Mouse (Mus musculus): Measurements from ENCODE around the gene Atxn7l1.

Gene Atxn7l1

DNA sequence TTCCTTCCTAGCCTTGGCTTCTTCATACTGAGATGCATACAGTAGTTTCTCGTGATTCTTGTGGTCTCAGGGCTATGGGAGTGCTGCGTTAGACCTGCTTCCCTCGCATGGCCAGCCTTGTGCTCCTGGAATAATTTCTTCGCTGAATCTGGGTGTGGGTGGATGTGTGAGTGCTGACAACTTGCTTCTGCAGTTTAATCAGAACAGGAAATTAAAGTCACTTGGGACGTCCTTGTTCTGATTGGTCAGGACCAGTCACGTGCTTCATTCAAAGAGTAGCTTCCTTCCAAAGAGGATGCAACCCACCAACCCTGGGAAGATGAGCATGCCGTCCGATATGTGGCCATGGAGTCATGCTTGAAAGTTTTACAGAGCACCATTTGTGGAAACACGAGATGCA lies 126.2 kb downstream of the Atxn7l1 start:
- no peak for DNase-seq (ENCODE audit: low spot score)

DNA sequence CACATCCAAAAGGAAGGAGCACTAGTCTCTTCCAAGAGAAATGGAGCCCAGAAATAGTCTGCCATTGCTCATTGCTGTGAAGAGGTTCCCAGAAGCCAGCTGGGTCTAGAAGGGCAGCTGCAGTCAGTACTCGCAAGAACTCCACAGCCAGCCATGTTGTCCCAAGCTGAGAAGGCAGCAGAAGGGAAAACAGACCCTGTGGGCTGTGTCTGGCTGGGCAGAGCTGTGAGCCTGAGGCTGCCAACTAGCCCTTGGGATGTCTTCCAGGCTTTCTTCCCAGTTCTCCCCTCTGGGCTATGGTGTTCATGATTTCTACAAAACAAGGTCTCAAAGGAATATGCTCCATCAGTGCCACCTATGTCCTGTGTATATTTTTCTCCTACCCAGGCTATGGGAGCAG lies 128.5 kb downstream of the Atxn7l1 start:
- DNase-seq (ENCODE audit: low spot score) = no peak

- no peak for DNase-seq (ENCODE audit: low spot score)
Measured at GRCm38 (mm10) chr12:33277427-33277826, 129.9 kb downstream of the Atxn7l1 start.

DNA sequence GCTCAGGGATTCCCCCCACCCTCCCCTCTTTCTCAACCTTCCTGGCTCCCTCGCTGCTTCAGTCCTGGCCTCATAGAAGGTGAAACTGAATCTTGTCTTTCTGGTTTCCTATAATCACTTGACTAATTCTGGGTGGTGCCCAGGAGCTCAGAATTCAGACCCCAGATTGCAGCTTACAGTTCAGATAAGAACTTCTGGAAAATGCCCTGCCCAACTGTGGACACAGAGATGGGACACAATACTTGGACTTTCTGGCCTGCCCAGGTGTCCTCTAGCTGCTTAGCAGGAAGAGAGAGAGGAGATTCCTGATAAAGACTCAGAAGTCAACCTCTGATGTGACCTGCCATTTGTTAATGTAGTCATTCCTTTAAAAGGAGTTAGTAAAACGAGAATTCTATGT lies 131.7 kb downstream of the Atxn7l1 start:
- DNase-seq (ENCODE audit: low spot score) = no peak

DNA sequence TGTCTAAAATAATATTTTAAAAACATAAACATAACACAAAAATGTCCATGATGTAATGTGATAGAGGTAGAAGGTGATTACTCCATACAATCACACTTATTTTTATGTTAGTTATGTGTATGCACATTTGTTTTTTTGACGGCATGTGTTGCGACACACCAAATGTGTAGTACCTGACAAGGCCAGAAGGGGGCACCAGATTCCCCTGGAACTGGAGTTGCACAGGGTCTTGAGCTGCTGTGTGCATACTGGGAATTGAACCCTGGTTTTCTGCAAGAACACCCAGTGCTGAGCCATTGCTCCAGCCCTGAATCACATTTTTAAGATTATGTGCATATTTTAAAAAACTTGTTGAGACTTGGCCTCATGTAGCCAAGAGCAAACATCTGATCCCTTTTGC lies 133.3 kb downstream of the Atxn7l1 start:
- DNase-seq (ENCODE audit: low spot score) = peak; percentile 67

- DNase-seq (ENCODE audit: low spot score) = no peak
Measured at GRCm38 (mm10) chr12:33284344-33284936, 136.9 kb downstream of the Atxn7l1 start.

DNA sequence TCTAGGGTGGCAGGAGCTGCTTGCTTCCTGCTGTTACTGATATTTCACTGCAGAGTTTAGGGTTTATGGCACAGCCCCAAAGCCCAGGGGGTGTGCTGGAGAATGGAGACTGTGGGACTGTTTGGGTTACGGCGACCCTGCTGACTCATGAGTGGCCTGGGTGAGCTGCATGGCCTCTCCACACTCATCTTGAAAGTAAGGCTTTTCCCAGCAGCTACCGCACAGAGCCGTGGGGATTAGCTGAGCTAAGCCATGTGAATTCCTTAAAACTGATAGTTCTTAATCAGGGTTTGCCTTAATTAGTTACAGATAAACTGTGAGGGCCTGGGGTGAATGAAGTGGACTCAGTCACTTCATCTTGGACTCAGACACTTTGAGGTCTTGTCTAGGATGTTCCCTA lies 137.9 kb downstream of the Atxn7l1 start:
- no peak for DNase-seq (ENCODE audit: low spot score)

GRCm38 (mm10) chr12:33285933-33286649 lies 138.6 kb downstream of the Atxn7l1 start:
- no peak for DNase-seq (ENCODE audit: low spot score)

DNA sequence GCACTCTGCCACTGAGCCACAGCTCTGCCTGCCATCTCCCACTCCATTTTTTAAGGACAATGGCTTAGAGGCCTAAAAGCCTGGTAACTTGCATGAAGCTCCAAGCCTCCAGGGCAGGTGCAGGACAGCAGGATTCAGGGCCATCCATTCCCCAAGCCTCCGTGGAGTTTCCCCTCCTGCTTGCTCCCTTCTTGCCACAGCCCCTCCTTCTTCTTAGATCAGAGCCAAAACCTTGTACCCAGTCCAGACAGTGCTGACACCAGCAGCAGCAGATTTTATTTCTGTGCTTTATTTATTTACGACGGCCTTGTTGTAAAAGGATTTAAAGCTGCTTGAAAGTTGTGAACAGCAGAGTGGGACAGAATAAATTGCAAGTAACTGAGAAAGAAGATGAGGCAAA lies 140.2 kb downstream of the Atxn7l1 start:
- no peak for DNase-seq (ENCODE audit: low spot score)

GRCm38 (mm10) chr12:33288746-33289145 lies 141.3 kb downstream of the Atxn7l1 start:
- no peak for DNase-seq (ENCODE audit: low spot score)

GRCm38 (mm10) chr12:33302070-33302469 lies 154.6 kb downstream of the Atxn7l1 start:
- peak; percentile 36 for DNase-seq (ENCODE audit: low spot score)

GRCm38 (mm10) chr12:33302523-33303383 lies 155.3 kb downstream of the Atxn7l1 start:
- peak; percentile 64 for DNase-seq (ENCODE audit: low spot score)

DNA sequence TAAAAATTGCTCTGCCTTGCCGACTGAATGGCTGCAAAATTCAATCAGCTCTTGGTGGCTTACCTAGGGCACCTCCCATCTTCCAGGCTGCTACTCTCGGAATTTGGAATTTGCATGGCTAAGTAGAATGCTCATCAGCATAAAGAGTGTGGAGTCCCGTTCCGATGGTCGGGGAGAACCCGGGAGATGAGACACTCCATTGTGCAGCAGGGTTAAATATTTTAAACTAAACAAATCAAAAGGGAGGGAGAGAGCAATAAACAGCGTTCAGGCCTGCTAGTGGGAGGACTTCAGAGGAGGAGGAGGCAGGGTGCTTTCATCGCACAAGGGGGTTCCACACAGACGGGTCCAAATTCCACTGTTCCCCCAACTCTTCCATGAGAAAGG lies 155.9 kb downstream of the Atxn7l1 start:
- no peak for DNase-seq (ENCODE audit: low spot score)

- no peak for DNase-seq (ENCODE audit: low spot score)
Measured at GRCm38 (mm10) chr12:33305106-33305505, 157.6 kb downstream of the Atxn7l1 start.

DNA sequence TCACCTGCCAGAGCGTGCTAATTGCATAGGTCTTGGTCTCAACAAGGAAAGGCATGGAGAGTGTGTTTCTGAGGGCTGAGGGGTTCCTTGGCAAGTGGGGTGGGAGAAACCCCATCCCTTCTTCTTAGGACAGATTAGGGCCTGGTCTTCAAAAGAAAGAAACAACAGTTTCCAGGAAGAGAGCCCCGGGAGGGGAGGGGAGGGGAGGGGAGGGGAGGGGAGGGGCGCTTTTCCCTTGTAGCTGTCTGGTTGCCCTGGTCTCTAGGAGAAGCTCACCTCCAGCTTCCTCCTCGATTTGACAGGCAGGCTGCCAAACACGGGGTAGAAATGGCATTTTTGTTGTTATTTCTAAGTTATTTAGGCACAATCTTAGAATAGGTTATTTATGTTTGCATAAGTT lies 159.0 kb downstream of the Atxn7l1 start:
- no peak for DNase-seq (ENCODE audit: low spot score)

DNA sequence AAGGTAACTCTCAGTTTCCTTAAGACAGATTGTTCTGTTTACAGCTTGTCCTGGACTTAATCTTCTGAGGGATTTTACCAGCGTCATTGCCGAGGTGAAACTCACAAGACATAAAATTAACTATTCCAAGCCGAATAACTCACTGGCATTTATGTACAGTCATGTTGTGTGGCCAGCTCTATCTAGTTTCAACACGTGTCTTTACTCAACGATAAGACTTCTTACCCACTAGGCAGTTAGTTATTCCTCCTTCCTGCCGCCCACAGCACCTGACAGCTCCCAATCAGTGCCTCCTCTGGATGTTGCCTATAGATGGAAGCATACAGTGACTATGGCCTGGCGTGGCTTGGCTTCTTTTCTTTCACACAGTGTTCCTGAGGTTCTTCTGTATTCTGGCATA lies 161.2 kb downstream of the Atxn7l1 start:
- no peak for DNase-seq (ENCODE audit: low spot score)

GRCm38 (mm10) chr12:33313828-33314671 lies 166.6 kb downstream of the Atxn7l1 start:
- DNase-seq (ENCODE audit: low spot score) = peak; percentile 61

- DNase-seq (ENCODE audit: low spot score) = peak; percentile 65
Measured at GRCm38 (mm10) chr12:33314924-33315643, 167.6 kb downstream of the Atxn7l1 start.

GRCm38 (mm10) chr12:33315804-33316203 lies 168.3 kb downstream of the Atxn7l1 start:
- no peak for DNase-seq (ENCODE audit: low spot score)

DNA sequence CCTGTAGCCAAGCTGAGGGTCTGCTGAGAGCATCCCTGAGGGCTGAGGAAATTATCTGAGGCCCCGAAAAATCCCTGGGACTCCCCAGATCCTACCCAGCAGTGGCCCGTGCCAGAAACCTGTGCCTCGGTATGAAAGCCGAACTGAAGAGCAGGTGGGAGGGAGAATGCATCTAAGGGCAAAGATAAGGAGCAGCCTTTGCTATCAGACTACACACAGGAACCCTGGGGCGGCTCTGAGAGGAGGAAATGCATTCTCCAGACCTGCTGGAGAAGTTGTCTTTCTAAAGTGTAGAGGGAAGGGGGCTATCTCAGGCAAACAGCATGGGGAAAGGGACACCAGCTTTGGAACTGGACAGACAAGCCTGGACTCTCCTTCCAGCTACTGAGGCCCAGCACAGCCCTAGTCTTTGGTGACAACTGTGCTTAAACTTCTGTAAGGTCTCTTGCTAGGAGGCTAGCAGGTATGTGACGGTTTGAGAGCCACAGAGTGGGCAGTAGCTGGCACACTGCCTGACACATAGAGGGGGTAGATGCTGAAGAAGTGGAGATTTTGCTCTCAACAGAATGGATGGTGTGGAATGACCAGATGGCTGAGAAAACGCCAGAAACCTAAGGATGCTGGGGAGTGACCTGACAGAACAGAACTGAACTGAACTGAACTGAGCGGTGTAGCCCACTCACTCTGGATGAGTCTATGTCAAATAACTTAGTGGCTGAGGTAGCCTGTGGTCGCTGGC lies 170.5 kb downstream of the Atxn7l1 start:
- DNase-seq (ENCODE audit: low spot score) = peak; percentile 52

- DNase-seq (ENCODE audit: low spot score) = no peak
Measured at GRCm38 (mm10) chr12:33322547-33322946, 175.1 kb downstream of the Atxn7l1 start.

Data from spleen, adult 12 weeks (tissue).